Mouse (Mus musculus) midbrain, embryonic 15.5 days (tissue): ENCODE results near the gene Gbgt1. TPM values are rescaled to one million over a fixed set of nuclear protein-coding genes. Genes with fewer than 3 reads are reported as not detected.
"Not testable (repeated sequence)": the region's sequence is repeated elsewhere in the genome, so short reads cannot be mapped to it uniquely, and the experiment has no call there.

Source experiments
- ATAC-seq: fragments of 200-750 bp; cut with Nextera tagmentation; replicated peaks from 2 replicates; pipeline ENCODE4 v1.8.0; 2017; ENCODE audit warnings: moderate TSS enrichment
- H3K27ac ChIP-seq: fragments of 300-500 bp; sonication (generic); 2 replicates; pipeline ENCODE4 v1.5.1; 2015; ENCODE audit warnings: mild to moderate bottlenecking, inconsistent platforms
- H3K27me3 ChIP-seq: fragments of 300-500 bp; sonication (generic); replicated peaks from 2 replicates; pipeline ENCODE4 v1.6.1; 2015; ENCODE audit warnings: inconsistent platforms
- H3K36me3 ChIP-seq: fragments of 300-500 bp; sonication (generic); replicated peaks from 2 replicates; pipeline ENCODE4 v1.6.1; 2015; ENCODE audit warnings: inconsistent platforms
- H3K4me1 ChIP-seq: fragments of 300-500 bp; sonication (generic); 2 replicates; pipeline ENCODE4 v1.6.1; 2015; ENCODE audit warnings: inconsistent platforms
- H3K4me2 ChIP-seq: fragments of 300-500 bp; sonication (generic); 2 replicates; pipeline ENCODE4 v1.6.1; 2015; ENCODE audit warnings: inconsistent platforms, mild to moderate bottlenecking, moderate library complexity
- H3K4me3 ChIP-seq: fragments of 300-500 bp; sonication (generic); 2 replicates; pipeline ENCODE4 v1.5.1; 2015; ENCODE audit warnings: mild to moderate bottlenecking, inconsistent platforms
- H3K9ac ChIP-seq: fragments of 300-500 bp; sonication (generic); 2 replicates; pipeline ENCODE4 v1.6.1; 2015; ENCODE audit warnings: mild to moderate bottlenecking, inconsistent platforms
- H3K9me3 ChIP-seq: fragments of 300-500 bp; sonication (generic); 2 replicates; pipeline ENCODE4 v1.6.1; 2016; ENCODE audit warnings: inconsistent platforms
- WGBS: fragments of 180-500 bp; shearing (Covaris S2); methylation state at CpG from one replicate; pipeline ENCODE4 v1.1.7; 2015; ENCODE audit warnings: mixed read lengths; 5-methylcytosine and 5-hydroxymethylcytosine counted together
- polyA plus RNA-seq: library from polyadenylated mRNA; unstranded; fragments of >200 nt; fragmentation: Nextera tagmentation; extraction: Ambion mirVana; gene quantifications from 2 replicates; pipeline ENCODE4 v1.2.1, GENCODE M21; 2015

Gbgt1 gene
- polyA plus RNA-seq, 1 experiment from 2014 or later = 1.1 TPM

DNA sequence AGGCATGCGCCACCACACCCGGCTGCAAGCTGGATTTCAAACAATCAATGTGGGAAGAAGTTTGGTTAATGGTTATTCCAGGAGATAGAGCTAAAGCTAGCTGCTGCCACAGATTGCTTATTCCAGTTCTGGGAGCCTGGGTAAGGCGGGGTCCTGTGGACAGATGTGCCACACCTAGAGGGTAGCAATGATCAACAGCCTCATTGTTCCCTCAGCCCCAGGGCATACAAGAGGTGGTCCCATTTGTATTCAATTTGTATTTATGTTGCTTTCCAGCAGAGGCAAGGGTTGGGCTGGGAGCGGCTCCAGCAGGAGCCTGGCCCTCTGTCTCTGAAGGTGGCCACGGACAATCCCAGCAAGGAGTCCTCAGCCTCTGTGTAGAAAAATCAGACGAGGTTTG lies 9.6 kb downstream of the Gbgt1 start:
- no peaks in the 10 kb centered on the region for H3K4me1 ChIP-seq
- no peaks in the 10 kb centered on the region for H3K9me3 ChIP-seq
- H3K4me3 ChIP-seq = no peak overlapping the region
- ATAC-seq = no peak
- no peak overlapping the region for H3K4me2 ChIP-seq
- H3K27ac ChIP-seq = no peak overlapping the region
- no peak overlapping the region for H3K9ac ChIP-seq
- no peaks in the 10 kb centered on the region for H3K36me3 ChIP-seq
- WGBS = 83% methylated on average over 6 of the region's 6 CpGs
- H3K27me3 ChIP-seq = no peaks in the 10 kb centered on the region; the same call in 1 of the 2 replicates

DNA sequence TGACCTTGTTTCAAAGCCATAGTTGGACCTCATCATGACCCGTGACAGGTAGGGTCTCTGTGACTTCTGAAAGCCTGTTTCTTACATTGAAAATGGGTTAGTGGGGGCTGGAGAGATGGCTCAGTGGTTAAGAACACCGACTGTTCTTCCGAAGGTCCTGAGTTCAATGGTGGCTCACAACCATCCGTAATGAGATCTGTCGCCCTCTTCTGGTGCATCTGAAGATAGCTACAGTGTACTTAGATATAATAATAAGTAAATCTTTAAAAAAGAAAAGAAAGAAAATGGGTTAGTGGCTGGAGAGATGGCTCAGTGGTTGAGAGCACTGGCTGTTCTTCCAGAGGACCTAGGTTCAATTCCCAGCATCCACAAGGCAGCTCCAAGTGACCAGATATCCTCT lies 14.9 kb downstream of the Gbgt1 start:
- not testable (repeated sequence) for H3K4me2 ChIP-seq, ATAC-seq, H3K9ac ChIP-seq, H3K9me3 ChIP-seq, H3K36me3 ChIP-seq, H3K4me3 ChIP-seq, H3K27me3 ChIP-seq, H3K27ac ChIP-seq
- peaks cover 29% of the 10 kb centered on the region for H3K4me1 ChIP-seq
- 54% methylated on average over 5 of the region's 5 CpGs for WGBS

DNA sequence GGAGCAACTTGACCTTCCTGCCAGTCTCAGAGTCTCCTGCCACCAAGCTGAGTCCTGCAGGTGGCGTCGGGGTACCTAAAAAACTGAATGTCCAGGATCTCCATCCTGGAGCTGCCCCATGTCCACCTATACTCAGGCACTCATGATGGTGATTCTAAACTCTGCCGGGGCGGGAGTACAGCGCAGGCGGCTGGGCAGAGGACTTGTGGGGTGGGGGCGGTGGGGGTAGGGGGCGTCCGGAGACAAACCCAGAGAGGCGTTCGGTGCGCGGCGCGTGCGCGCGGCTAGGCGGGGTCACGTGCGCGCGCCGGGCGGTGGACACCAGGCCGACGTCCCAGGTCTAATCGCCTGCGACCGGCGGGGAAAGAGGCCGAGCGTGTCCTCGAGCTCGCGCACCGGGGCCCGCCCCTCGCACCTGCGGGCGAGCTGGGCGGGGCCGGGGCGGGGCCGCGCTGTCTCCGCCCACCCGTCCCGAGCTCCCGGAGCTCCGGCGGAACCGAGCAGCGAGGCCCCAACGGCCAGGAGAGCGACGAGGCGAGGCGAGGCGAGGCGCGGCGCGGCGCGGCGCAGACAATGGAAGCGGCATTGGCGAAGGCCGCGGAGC lies 16.2 kb downstream of the Gbgt1 start, which contains the start of gene Ralgds:
TSS of gene Ralgds (plus strand) at position 328 of the 604 bp plus-strand sequence.
- H3K36me3 ChIP-seq = no peaks in the 10 kb centered on the region
- peak within 1 kb of the TSS; percentile 91 for H3K27ac ChIP-seq
- H3K9ac ChIP-seq = peak within 1 kb of the TSS; percentile 98
- peak within 1 kb of the TSS; percentile 87 for H3K4me2 ChIP-seq
- H3K9me3 ChIP-seq = no peaks in the 10 kb centered on the region
- under 1% methylated on average over 63 of the region's 71 CpGs for WGBS
- peaks cover 42% of the 10 kb centered on the region for H3K4me1 ChIP-seq
- ATAC-seq = peak; percentile 66
- peak within 1 kb of the TSS; percentile 89 for H3K4me3 ChIP-seq
- H3K27me3 ChIP-seq = no peaks in the 10 kb centered on the region; the same call in 1 of the 2 replicates

DNA sequence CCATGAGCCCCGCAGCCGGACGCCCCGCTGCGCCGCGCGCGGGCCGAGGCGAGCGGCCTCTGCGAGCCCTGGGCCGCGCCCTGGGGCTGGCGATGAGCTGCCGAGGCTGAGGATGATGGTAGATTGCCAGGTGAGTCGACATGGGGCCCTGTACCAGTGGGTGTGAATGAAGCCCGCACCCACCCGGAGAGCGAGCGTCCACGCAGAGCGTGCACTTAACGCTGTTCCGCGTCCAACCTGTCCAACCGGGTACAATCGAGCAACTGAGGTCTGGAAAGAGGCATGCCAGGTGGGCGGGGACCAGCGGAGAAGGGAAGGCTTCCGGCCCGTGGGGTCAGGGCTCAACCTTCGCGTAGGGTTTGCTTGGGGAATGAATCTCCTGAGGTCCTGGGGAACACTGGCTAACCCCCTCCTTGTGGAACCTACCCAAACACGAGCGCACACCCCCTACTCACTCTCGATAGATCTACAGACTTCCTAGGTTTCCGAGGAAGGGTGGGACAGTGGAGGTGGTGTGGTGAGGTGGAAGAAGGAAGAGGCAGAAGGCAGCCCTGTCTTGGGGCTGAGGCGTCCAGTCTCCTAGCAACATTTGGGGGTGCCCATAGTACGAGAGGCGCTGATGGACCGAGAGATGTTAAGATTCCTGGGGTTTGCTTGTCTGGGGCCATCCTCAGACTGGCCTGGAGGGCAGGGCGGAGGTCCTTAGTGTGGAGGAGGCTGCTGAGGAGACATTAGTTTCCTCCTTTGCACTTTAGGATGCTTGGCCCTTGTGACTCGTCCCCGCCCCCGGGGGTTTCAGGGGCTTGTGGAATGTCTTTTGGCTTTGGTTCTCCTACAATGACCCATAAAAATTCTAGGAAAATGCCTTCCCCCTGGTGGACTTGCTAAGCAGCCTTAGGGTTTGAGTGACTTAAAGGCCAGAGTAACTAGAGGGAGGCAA lies 17.0 kb downstream of the Gbgt1 start:
- no peaks in the 10 kb centered on the region for H3K9me3 ChIP-seq
- peak; percentile 49 for ATAC-seq
- no peaks in the 10 kb centered on the region for H3K36me3 ChIP-seq
- peak overlapping the region; percentile 91 for H3K27ac ChIP-seq
- no peaks in the 10 kb centered on the region; the same call in 1 of the 2 replicates for H3K27me3 ChIP-seq
- peak overlapping the region; percentile 87 for H3K4me2 ChIP-seq
- WGBS = 5% methylated on average over 47 of the region's 47 CpGs
- peak overlapping the region; percentile 98 for H3K9ac ChIP-seq
- peaks cover 50% of the 10 kb centered on the region for H3K4me1 ChIP-seq
- peak overlapping the region; percentile 89 for H3K4me3 ChIP-seq

DNA sequence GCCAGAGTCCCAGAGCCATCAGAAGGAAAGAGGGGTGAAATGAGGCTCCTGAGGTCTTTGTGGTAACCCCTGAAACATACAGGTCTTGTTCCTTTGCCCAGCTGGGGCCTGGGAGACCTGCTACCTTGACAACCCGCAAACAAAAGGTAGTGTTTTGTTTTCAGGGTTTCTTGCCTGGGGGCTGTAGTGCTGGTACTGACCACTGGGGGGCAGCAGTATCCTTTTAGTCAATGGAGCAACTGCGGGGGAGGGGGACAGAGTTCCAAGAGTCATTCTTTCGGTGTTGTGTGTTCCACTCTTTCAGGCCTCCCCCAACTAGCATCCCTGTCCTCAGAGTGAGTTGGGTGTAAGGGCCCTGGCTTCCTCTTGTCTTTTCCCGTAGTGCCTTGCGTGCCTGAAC lies 17.8 kb downstream of the Gbgt1 start:
- no peak for ATAC-seq
- peak overlapping the region; percentile 98 for H3K9ac ChIP-seq
- H3K4me3 ChIP-seq = peak overlapping the region; percentile 89
- peaks cover 58% of the 10 kb centered on the region for H3K4me1 ChIP-seq
- no peaks in the 10 kb centered on the region; the same call in 1 of the 2 replicates for H3K27me3 ChIP-seq
- H3K4me2 ChIP-seq = peak overlapping the region; percentile 87
- H3K36me3 ChIP-seq = no peaks in the 10 kb centered on the region
- 17% methylated on average over 5 of the region's 5 CpGs for WGBS
- no peaks in the 10 kb centered on the region for H3K9me3 ChIP-seq
- peak overlapping the region; percentile 91 for H3K27ac ChIP-seq

DNA sequence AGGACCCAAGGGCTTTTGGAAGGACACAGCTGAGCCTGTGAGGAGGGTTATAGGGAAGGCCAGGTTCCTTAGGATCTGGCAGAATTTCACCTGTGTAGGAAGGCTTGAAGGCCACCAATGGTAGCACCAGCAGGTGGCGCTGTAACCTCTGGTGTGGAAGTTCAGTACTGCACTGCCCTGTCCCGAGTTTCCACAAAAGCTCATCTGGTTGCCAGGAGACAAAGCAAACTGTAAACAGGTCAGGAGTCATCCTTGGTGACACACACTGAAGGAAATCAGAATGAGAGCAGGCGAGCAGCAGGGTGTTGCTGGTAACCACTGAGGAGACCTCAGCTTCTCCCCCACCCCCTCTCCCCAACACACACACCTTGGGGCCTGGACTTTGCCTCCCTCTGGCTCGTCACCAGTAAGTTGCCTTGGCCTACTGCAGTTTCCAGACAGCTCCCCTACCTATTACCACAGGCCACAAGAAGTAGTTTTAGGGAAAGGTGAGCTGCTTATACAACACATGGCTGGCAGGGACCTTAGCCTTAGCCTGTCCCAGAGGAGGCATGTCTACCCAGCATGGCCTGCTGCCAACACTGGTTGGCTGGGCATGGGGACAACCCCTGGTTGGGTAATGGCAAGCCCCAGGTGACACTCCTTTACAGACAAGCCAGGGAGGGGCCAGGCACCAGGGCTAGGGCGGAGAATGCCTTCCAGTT lies 20.7 kb downstream of the Gbgt1 start:
- ATAC-seq = no peak
- peaks cover 83% of the 10 kb centered on the region for H3K4me1 ChIP-seq

DNA sequence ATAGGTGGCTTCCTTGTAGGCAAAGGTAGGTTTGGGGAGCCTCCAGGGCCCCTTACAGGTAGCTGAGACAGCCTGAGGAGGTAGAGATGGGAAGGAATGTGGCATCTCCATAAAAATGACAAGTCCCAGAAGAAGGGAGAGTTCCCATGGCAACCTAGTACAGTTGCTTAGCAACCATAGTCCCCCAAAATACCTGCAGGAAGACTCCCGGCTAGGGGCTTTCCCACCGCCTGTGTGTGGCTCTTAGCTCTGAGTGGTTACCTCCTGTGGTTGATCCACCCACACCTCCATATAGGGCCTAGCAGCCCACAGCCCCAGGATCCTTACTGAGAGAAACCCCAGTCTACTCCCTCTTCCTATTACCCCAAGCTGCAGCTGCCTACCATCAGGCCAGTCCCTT lies 21.5 kb downstream of the Gbgt1 start:
- Histone ChIP-seq H3K4me2 (peak overlapping the region; percentile 25), H3K27ac (peak overlapping the region; percentile 35), H3K27me3 (no peaks in the 10 kb centered on the region), H3K9me3 (no peaks in the 10 kb centered on the region), H3K9ac (no peak overlapping the region), H3K4me1 (peaks cover 82% of the 10 kb centered on the region), H3K4me3 (no peak overlapping the region), H3K36me3 (no peaks in the 10 kb centered on the region)
- 10% methylated on average over 2 of the region's 2 CpGs for WGBS
- ATAC-seq = peak; percentile 21; the same call in 1 of the 2 replicates

More for the DNA sequence above, 20.7 kb downstream of the Gbgt1 start:
- Histone ChIP-seq H3K27ac (peak overlapping the region; percentile 35), H3K9me3 (no peaks in the 10 kb centered on the region), H3K9ac (no peak overlapping the region), H3K4me3 (no peak overlapping the region), H3K36me3 (no peaks in the 10 kb centered on the region), H3K27me3 (no peaks in the 10 kb centered on the region), H3K4me2 (no peak overlapping the region)
- 42% methylated on average over 5 of the region's 5 CpGs for WGBS

DNA sequence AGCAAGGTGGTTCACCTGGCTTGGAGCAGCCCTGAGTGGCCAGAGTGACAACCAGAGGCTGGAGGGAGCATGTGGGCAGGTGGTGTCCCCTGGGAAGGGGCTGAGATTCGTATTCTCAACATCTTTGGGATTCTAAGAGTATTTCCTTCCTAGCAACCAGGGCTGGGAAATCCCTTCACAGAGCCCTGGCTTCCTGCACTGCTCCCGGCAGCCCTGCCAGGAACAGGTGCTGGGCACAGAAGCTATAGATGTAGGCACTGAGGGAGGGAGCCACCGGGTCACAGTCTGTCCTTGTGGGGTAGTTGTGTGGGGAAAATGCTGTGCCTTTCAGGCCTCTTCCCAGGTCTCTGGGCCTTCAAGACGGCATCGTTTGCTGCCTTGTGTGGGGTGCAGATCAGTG lies 23.9 kb downstream of the Gbgt1 start:
- Histone ChIP-seq H3K27ac (no peak overlapping the region), H3K4me1 (peaks cover 87% of the 10 kb centered on the region), H3K36me3 (no peaks in the 10 kb centered on the region), H3K4me2 (no peak overlapping the region), H3K9me3 (no peaks in the 10 kb centered on the region), H3K9ac (no peak overlapping the region), H3K4me3 (no peak overlapping the region), H3K27me3 (no peaks in the 10 kb centered on the region)
- ATAC-seq = no peak
- WGBS = 60% methylated on average over 5 of the region's 5 CpGs

DNA sequence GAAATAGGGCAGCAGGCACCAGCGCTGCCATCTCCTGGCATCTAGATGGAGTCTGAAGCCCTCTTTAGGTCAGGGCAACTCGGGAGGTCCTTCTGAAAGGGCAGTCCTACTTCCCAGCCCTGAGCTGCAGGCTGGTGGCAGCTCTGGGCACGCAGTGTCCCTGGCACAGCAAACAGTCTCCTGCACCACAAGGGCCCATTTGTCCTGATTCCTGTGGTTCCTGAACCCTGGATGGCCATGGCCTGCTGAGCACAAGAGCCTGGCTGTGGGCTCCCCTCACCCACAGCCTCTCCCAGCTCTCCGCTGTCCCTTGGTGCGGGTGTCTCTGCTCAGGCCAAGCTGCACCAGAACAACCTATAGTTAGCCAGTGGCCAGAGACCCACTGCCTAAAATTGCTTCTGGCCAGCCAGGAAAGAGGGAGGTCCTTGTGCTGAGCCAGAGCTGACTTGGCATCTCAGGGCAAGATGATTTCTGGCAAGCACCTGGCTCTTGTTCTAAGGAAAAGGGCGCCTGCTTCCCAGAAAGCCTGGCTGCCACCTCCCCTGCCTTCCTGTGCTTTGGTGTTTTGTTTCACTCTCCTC lies 25.0 kb downstream of the Gbgt1 start:
- Histone ChIP-seq H3K36me3 (no peaks in the 10 kb centered on the region), H3K9ac (no peak overlapping the region), H3K4me3 (no peak overlapping the region), H3K27ac (no peak overlapping the region), H3K4me2 (no peak overlapping the region), H3K27me3 (no peaks in the 10 kb centered on the region), H3K4me1 (peaks cover 87% of the 10 kb centered on the region), H3K9me3 (no peaks in the 10 kb centered on the region)
- 79% methylated on average over 6 of the region's 6 CpGs for WGBS
- ATAC-seq = no peak

DNA sequence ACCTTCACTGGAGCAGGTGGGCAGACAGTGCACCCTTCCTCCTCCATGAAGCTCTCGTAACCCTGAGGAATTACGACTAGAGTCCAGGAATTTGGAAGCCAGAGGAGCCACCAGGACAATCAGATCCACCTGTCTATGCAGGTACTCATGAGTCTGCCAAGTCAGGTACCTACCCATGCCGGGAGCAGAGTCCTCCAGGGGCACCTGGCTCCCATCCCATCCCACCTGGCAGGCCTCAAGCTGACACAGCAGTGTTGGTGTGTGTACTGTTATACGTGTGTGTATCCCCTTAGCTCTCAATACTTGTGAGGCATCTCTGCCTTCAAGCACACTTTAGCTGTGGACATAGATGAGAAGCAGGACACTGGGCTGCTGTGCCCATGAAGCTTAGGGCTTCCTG lies 25.5 kb downstream of the Gbgt1 start:
- 85% methylated on average over 4 of the region's 4 CpGs for WGBS
- Histone ChIP-seq H3K4me1 (peaks cover 84% of the 10 kb centered on the region), H3K4me3 (no peak overlapping the region), H3K36me3 (no peaks in the 10 kb centered on the region), H3K9ac (no peak overlapping the region), H3K4me2 (no peak overlapping the region), H3K9me3 (no peaks in the 10 kb centered on the region), H3K27me3 (no peaks in the 10 kb centered on the region), H3K27ac (no peak overlapping the region)
- ATAC-seq = no peak

DNA sequence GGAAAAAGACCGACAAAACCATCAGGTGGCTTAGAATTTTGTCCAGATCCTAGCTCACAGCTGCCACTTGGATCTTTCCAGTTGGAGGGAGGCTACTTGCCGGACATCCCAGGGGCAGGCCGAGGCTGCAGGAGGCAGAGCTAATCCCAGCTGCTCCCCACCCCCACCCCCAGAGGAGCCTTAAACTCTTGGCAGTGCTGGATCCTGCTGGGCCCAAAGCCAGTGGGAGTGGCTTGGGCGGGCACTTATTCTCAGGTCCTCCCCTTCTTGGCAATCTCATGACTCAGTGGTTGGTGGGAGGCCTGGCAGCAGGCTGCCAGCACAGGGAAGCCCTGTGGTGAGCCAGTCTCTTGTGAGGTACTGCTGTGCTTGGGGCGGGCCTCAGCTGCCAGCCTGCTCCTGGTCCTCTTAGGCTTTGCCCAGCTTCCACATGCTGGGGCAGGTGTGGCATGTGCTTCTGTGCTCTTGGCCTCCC lies 27.0 kb downstream of the Gbgt1 start:
- no peak overlapping the region for H3K4me2 ChIP-seq
- H3K27me3 ChIP-seq = no peaks in the 10 kb centered on the region
- peak; percentile 59 for ATAC-seq
- H3K27ac ChIP-seq = peak overlapping the region; percentile 53
- H3K9me3 ChIP-seq = no peaks in the 10 kb centered on the region
- H3K4me1 ChIP-seq = peaks cover 83% of the 10 kb centered on the region
- no peak overlapping the region for H3K9ac ChIP-seq
- no peaks in the 10 kb centered on the region for H3K36me3 ChIP-seq
- WGBS = 7% methylated on average over 5 of the region's 5 CpGs
- H3K4me3 ChIP-seq = no peak overlapping the region

DNA sequence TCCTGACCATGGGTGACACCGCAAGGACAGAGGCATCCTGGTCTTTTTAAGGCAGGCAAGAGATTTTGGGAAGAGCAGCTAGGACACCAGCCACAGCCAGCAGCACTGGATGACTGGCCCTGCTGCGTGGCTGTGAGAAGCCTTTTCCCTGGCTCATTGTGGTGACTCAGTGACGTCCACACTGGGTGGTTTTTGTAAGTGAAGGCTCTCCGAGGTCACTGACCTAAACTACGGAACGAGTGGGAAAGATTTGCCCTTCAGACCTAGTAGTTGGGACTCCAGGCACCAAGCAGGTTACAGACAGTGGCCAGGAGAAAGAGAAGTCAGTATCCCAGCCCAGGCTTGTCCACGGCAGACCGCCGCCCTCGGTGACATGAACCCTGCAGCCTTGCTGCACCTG lies 27.7 kb downstream of the Gbgt1 start:
- no peak overlapping the region for H3K9ac ChIP-seq
- H3K27ac ChIP-seq = 0 out of 2 replicates have a peak overlapping the region, but pooled peaks have one; percentile 75
- H3K4me1 ChIP-seq = peaks cover 83% of the 10 kb centered on the region
- H3K4me2 ChIP-seq = no peak overlapping the region
- ATAC-seq = no peak
- H3K36me3 ChIP-seq = no peaks in the 10 kb centered on the region
- 75% methylated on average over 10 of the region's 10 CpGs for WGBS
- H3K9me3 ChIP-seq = no peaks in the 10 kb centered on the region
- H3K4me3 ChIP-seq = no peak overlapping the region
- no peaks in the 10 kb centered on the region for H3K27me3 ChIP-seq
